Mouse (Mus musculus) left cerebral cortex, postnatal 4 days (tissue): ENCODE measurements at regions not wholly inside any gene's neighbourhood (a gene's known extent, or its start where the extent isn't known, plus 50 kb on each side); places are given as distances from the start of the nearest gene placed in this dataset.

Experiments
- DNase-seq: peaks from one replicate; pipeline ENCODE4 v3.0.0-alpha.2; 2022
- intact Hi-C: fragments of 180-260 bp; cut with DNase I; formaldehyde crosslinking; loops from one replicate; pipeline ENCODE4 v1.15.1; 2025

DNA sequence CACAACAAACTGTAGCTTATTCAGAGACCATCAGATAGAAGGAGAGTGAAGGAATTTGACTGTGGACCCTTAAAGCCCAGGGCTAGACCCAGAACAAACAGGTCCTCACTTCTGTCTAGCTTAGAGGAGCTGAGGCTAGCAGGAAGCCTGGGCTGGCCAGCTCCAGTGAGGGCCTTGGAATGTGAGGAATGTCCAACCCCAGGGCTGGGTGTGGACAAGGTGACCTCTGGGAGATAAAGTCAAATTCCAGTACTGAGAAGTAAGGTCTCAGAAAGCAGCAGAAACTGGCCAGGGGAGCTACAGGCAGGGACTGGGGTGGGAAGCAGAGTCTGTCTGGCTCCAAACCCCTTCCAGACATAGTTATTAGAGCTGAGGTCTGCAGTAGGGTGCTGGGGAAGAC is 51.0 kb upstream of the Ssbp3 start:
- no peak for DNase-seq
- intact Hi-C loops = loop anchor here (5.0 kb wide), 1 partner anchor 38 kb away; no protein-coding TSS in a partner anchor

DNA sequence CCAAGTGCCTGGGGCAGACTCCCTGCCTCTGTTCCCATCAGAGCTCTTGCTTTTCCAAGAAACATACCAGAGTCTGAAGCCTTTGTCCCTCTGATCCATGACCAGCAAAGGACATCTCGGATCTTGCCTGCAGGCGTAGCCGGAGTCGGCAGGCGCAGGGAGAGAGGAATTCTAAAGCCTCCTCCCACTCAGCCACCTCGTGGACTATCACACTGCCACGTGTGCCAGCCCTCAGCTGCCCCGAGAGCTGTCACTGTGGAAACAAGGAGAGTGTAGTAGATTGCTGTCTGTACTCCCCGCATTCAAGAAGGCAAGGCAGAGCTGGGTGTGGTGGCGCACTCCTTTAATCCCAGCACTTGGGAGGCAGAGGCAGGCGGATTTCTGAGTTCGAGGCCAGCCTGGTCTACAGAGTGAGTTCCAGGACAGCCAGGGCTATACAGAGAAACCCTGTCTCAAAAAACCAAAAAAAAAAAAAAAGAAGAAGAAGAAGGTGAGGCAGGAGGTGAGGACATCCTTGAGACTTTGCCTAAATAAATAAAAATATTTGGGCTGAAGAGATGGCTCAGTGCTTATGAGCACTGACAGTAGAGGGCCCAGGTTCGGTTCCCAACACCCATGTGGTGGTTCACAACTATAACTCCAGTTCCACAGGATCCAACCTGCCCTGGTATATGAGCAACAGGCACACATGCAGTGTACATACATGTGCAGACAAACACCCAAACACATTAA is 52.0 kb upstream of the Ssbp3 start:
- no peak for DNase-seq

DNA sequence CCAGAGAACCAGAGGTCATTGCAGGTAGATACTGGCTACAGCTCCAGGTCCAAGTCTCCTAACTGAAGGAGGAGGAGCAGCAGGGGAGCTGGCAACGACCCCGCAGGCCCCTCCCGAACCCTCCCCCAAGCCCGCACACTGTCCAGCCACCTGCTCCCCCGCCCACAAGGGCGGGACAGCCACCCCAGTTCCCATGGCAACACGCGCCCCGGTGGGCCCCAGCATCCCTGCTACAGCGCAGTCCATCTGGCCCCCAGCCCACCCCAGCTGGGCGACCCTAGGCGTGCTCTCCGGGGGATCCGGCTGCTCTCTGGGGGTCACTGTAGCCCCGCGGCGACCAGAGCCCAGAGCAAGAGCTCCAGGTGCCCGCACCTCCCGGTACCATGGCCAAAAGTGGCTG is 51.0 kb upstream of the Acot11 start:
- DNase-seq = peak; percentile 63
- intact Hi-C loops = loop anchor here (5.0 kb wide), 1 partner anchor 42 kb away; no protein-coding TSS in a partner anchor

More for the DNA sequence above, 52.0 kb upstream of the Ssbp3 start:
- intact Hi-C loops = loop anchor here (5.0 kb wide), 1 partner anchor 39 kb away; no protein-coding TSS in a partner anchor

DNA sequence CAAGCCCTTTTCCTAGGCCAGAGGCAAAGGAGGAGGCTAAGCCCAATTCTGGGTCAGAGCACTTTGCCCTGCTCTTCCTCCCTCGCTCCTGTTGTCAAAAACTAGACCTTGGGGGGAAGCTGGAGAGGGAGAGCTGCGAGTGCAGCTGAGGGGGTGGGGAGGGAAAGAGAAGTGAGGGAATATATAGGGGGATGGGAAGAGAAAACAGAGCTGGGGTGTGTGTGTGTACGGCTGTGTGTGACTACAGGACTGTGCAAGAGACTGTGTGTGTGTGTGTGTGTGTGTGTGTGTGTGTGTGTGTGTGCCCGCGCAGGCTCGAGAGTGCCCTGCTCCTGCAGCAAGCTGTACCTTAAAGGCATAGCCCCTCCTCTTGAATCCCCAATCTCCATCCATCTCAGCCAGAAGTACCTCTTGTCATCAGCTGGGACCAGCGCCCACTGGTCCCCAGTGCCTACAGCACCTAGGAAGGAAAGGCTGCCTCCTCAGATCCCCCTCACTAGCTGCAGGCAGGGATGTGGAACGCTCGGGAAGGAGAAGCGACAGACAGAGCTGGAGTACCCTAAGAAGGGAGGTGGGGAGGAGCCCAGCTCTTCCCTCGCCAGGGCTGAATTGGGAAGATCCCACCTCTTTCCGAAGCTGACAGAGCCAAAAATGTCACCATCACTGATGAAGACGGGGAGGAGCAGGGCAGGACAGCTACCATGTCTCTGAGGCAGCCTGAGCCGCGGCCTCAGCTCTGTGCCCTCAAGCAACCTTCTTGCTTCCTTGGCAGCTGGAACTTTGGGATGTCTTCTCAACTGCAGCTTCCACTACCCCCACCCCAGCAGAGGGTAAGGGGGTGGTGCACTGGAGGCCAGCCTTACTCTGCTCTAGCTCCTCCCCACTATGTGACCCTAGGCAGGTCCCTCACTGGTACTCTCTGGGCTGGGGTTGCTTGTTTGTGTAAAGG is 49.8 kb upstream of the Acot11 start:
- no peak for DNase-seq
- intact Hi-C loops = loop anchor here (5.0 kb wide), 1 partner anchor 43 kb away; no protein-coding TSS in a partner anchor
